Mouse (Mus musculus) small intestine, adult 2 months (tissue): ENCODE measurements at regions not wholly inside any gene's neighbourhood (a gene's known extent, or its start where the extent isn't known, plus 50 kb on each side); places are given as distances from the start of the nearest gene placed in this dataset.

ENCODE experiments used
- H3K27ac ChIP-seq: fragments of 200-500 bp; 2 replicates; pipeline ENCODE4 v1.5.1; 2012; ENCODE audit warnings: low read depth, low read length, control low read depth, inconsistent platforms; ENCODE audit not compliant: insufficient read depth
- H3K27me3 ChIP-seq: fragments of 200-500 bp; 2 replicates; pipeline ENCODE4 v1.6.1; 2012; ENCODE audit warnings: mild to moderate bottlenecking, moderate library complexity, low read length, inconsistent platforms; ENCODE audit not compliant: control insufficient read depth, insufficient read depth
- H3K36me3 ChIP-seq: fragments of 200-500 bp; 2 replicates; pipeline ENCODE4 v1.6.1; 2012; ENCODE audit warnings: mild to moderate bottlenecking, low read length, control low read depth, inconsistent platforms; ENCODE audit not compliant: control insufficient read depth, insufficient read depth
- H3K4me1 ChIP-seq: fragments of 200-500 bp; 2 replicates; pipeline ENCODE4 v1.6.1; 2012; ENCODE audit warnings: low read length, inconsistent platforms, mixed read lengths; ENCODE audit not compliant: control insufficient read depth, insufficient read depth, insufficient read length
- H3K4me3 ChIP-seq: fragments of 200-500 bp; 2 replicates; pipeline ENCODE4 v1.5.1; 2012; ENCODE audit warnings: low read depth, mild to moderate bottlenecking, control low read depth, inconsistent platforms, low read length, moderate library complexity
- CTCF ChIP-seq: fragments of 200-500 bp; IDR thresholded peaks from 2 replicates; pipeline ENCODE4 v1.5.1; 2012; ENCODE audit warnings: low read depth, mild to moderate bottlenecking, control low read depth, inconsistent platforms, low read length, moderate library complexity, mixed read lengths; ENCODE audit not compliant: insufficient replicate concordance, insufficient read length; ENCODE audit errors: extremely low read depth
- POLR2A ChIP-seq: fragments of 200-500 bp; IDR thresholded peaks from 2 replicates; pipeline ENCODE4 v1.6.1; 2012; ENCODE audit warnings: low read depth, mild to moderate bottlenecking, control low read depth, inconsistent platforms, low read length, moderate library complexity
- WGBS: fragments of 180-500 bp; shearing (Covaris S2); methylation state at CpG from one replicate; pipeline ENCODE4 v1.1.7; 2018; 5-methylcytosine and 5-hydroxymethylcytosine counted together

GRCm38 (mm10) chr13:51973461-51973860 is 127.0 kb downstream of the Gadd45g start:
- TF ChIP-seq POLR2A (no peak), CTCF (no peak)
- no peaks in the 10 kb centered on the region for H3K27me3 ChIP-seq
- H3K27ac ChIP-seq: no peak overlapping the region
- H3K4me3 ChIP-seq: no peak overlapping the region
- no peaks in the 10 kb centered on the region for H3K36me3 ChIP-seq
- peaks cover 33% of the 10 kb centered on the region for H3K4me1 ChIP-seq
- 79% methylated on average over 10 of the region's 10 CpGs for WGBS

GRCm38 (mm10) chr13:51974101-51974500 is 127.6 kb downstream of the Gadd45g start:
- WGBS: 80% methylated on average over 6 of the region's 6 CpGs
- TF ChIP-seq CTCF: no peak
- no peak for TF ChIP-seq POLR2A
- no peaks in the 10 kb centered on the region for H3K36me3 ChIP-seq
- no peak overlapping the region for H3K4me3 ChIP-seq
- H3K27ac ChIP-seq: no peak overlapping the region
- no peaks in the 10 kb centered on the region for H3K27me3 ChIP-seq
- peaks cover 37% of the 10 kb centered on the region for H3K4me1 ChIP-seq

DNA sequence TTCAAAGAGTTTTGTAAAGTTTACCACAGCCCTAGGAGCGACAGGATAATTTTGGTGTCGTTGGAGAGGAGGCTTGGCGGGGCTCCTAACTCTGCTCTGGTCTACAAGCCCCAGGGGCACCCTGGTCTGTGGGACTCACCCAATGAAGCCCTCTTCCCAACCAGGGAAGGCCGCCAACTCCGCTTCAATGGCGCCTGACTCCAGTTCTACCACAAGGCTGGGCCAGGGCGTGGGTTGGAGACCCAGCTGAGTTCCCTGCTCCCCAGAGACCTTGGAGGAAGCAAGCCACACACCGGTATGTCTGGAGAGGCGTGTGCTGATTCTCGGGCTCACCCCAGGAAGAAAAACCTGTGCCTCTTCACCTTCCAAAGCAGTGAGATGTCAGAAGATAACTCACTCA is 128.9 kb downstream of the Gadd45g start:
- H3K4me1 ChIP-seq: peaks cover 39% of the 10 kb centered on the region
- no peak overlapping the region for H3K4me3 ChIP-seq
- no peaks in the 10 kb centered on the region for H3K36me3 ChIP-seq
- peak overlapping the region; percentile 57 for H3K27ac ChIP-seq
- WGBS: 70% methylated on average over 10 of the region's 10 CpGs
- no peaks in the 10 kb centered on the region for H3K27me3 ChIP-seq
- TF ChIP-seq CTCF (no peak), POLR2A (no peak)

- WGBS: 39% methylated on average over 7 of the region's 7 CpGs
- TF ChIP-seq CTCF: no peak
- no peak for TF ChIP-seq POLR2A
- Histone ChIP-seq H3K4me3 (no peak overlapping the region), H3K27me3 (no peaks in the 10 kb centered on the region), H3K36me3 (no peaks in the 10 kb centered on the region), H3K4me1 (peaks cover 39% of the 10 kb centered on the region), H3K27ac (peak overlapping the region; percentile 65)
Measured at GRCm38 (mm10) chr13:51975801-51976601, 129.5 kb downstream of the Gadd45g start.

DNA sequence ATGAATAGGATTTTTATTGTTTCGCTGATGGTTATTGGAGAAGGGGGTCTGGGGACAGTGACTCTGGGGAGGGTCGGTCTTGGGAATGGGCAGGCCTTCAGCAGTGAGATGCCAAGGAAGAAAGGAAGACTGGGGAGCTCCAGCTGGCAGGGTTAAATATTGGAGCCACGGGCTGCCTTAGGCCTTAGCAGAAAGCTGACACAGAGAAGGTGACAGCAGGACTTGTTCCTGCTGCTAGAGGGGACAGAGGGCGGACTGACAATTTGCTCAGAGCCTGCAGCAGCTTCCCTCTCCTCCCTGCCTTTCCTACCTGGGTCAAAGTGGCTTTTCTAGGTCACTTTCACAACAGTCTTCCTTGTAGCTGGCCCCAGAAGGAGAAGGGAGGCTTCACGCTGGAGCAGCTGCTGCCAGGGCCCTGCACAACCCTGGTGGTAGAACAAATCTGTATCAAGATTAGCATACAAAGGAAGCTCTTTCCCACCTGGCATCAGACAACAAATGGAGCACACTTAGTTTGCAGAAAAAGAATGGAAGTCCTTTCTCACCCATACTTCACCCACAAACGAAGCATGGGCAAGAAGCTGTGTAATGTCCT is 130.2 kb downstream of the Gadd45g start:
- H3K27ac ChIP-seq: peak overlapping the region; percentile 65
- 79% methylated on average over 6 of the region's 6 CpGs for WGBS
- no peak for TF ChIP-seq CTCF
- TF ChIP-seq POLR2A: no peak

GRCm38 (mm10) chr13:51979301-51979977 is 133.0 kb downstream of the Gadd45g start:
- WGBS: 22% methylated on average over 5 of the region's 5 CpGs
- no peaks in the 10 kb centered on the region for H3K36me3 ChIP-seq
- TF ChIP-seq POLR2A (no peak), CTCF (no peak)
- H3K27me3 ChIP-seq: no peaks in the 10 kb centered on the region
- peak overlapping the region; percentile 84 for H3K27ac ChIP-seq
- peaks cover 39% of the 10 kb centered on the region for H3K4me1 ChIP-seq
- no peak overlapping the region for H3K4me3 ChIP-seq

More for the DNA sequence above, 130.2 kb downstream of the Gadd45g start:
- no peak overlapping the region for H3K4me3 ChIP-seq
- no peaks in the 10 kb centered on the region for H3K36me3 ChIP-seq
- H3K27me3 ChIP-seq: no peaks in the 10 kb centered on the region
- peaks cover 39% of the 10 kb centered on the region for H3K4me1 ChIP-seq

- no peaks in the 10 kb centered on the region for H3K36me3 ChIP-seq
- H3K4me3 ChIP-seq: no peak overlapping the region
- no peaks in the 10 kb centered on the region for H3K27me3 ChIP-seq
- TF ChIP-seq CTCF (no peak), POLR2A (no peak)
- WGBS: 71% methylated on average over 1 of the region's 1 CpGs
- no peak overlapping the region for H3K27ac ChIP-seq
- H3K4me1 ChIP-seq: peaks cover 34% of the 10 kb centered on the region
Measured at GRCm38 (mm10) chr13:51980344-51980743, 133.9 kb downstream of the Gadd45g start.
